Mouse (Mus musculus): ENCODE data around the gene 2810004N23Rik. TPM values are rescaled to one million over a fixed set of nuclear protein-coding genes. Genes with fewer than 3 reads are reported as not detected.

Gene 2810004N23Rik
- polyA plus RNA-seq, 1 experiment: 13.6 TPM

DNA sequence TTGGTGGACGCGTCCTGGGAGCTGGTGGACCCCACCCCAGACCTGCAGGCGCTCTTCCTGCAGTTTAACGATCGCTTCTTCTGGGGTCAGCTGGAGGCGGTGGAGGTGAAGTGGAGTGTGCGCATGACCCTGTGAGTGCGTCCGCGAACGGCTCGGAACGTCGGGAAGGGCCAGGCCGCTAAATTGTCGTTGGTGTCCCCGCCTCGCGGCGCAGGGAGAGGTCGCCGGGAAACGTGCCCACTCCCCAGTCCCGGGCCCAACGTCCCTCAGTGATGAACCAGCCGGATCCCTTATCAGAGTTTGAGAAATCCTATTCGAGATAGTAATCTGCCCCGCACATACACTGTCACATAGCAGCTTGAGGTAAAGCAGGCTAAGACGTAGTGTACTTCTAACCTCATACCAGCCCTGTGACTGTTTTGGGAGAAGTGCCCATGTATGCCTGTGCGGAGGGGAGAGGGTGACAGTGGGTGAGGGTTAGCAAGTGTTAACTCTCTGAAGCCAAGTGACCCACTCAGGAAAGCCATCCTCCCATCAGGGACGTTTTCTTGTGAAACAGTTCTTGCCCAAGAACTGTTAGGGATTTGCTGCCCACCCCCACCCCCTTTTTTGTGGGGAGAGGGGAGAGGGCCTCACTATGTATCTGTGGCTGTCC lies 35.5 kb upstream of the 2810004N23Rik start:
- H3K4me3 ChIP-seq (ENCODE audit: insufficient read depth, low read depth, low read length): peak overlapping the region; percentile 84
- peak overlapping the region; percentile 58; the same call in 1 of the 2 replicates for H3K27ac ChIP-seq (ENCODE audit: insufficient read depth, low read depth, low read length)
- WGBS: 4% methylated on average over 31 of the region's 31 CpGs
- peaks cover 22% of the 10 kb centered on the region for H3K4me1 ChIP-seq (ENCODE audit: control insufficient read depth, insufficient read depth, low read length)
- no peak for TF ChIP-seq CTCF (conservative IDR thresholded peaks at IDR 0.05; ENCODE audit: insufficient read depth, insufficient read length, low read depth, low read length)
- no peak for TF ChIP-seq POLR2A (IDR thresholded peaks at IDR 0.05; ENCODE audit: low read depth, low read length)
- H3K27me3 ChIP-seq (replicated peaks; ENCODE audit: control insufficient read depth, insufficient read depth, low read length): no peaks in the 10 kb centered on the region
- H3K36me3 ChIP-seq (ENCODE audit: control insufficient read depth, insufficient read depth, low read length): 0 out of 2 replicates have a peak, but pooled peaks cover 2% of the 10 kb centered on the region
- no peak for DNase-seq

DNA sequence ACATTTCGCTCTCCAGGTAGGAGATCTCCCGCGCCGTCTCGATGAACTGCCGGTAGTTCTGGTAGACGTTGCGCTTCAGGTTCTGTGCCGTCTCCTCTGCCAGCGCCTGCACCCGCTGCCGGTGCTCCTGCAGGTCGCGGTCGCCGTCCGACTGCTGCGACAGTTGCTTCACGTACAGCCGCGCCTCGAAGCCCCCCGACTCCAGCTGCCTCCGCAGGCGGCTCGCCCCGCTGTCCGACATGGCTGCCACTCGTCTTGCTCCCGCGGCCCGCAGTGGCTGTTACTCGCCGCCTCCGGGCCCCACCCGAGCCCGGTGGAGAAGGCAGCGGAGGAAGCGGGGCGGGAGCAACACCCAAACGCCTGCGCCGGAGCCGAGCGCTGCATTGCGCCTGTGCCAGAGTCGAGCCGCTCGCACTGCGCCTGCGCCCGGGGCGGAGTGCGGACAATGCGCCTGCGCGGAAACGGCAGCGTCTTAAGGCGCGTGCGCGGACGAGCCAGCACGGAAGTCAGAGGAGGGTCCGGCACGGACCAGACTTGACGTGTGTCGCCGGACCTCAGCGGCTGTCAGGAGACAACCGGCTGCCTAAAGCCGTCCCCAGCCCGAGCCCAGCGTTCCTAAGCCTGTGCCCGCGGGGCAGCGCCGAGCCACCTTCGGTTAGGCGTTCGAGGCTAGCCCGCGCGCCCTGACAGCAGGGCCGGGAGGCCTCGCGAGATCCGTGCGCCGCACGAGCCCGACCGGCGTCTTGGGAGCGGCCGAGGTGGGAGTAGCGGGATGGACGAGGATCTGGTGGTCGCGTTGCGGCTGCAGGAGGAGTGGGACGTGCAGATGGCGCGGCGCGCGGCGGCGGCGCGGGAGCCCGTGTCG lies 34.7 kb upstream of the 2810004N23Rik start, which contains the start of the genes Exoc8 and Sprtn:
Gene Exoc8 (minus strand): TSS at position 320 of the 865 bp plus-strand sequence.
Gene Sprtn (plus strand): TSS at position 501 of the 865 bp plus-strand sequence.
- H3K27ac ChIP-seq (ENCODE audit: insufficient read depth, low read depth, low read length): peak within 1 kb of the TSS; percentile 72
- under 1% methylated on average over 114 of the region's 114 CpGs for WGBS
- peaks cover 17% of the 10 kb centered on the region for H3K4me1 ChIP-seq (ENCODE audit: control insufficient read depth, insufficient read depth, low read length)
- 0 out of 2 replicates have a peak, but pooled peaks cover 2% of the 10 kb centered on the region for H3K36me3 ChIP-seq (ENCODE audit: control insufficient read depth, insufficient read depth, low read length)
- DNase-seq: peak; percentile 97
- H3K4me3 ChIP-seq (ENCODE audit: insufficient read depth, low read depth, low read length): peak within 1 kb of the TSS; percentile 88
- TF ChIP-seq POLR2A (IDR thresholded peaks at IDR 0.05; ENCODE audit: low read depth, low read length) (peak; percentile 91), CTCF (conservative IDR thresholded peaks at IDR 0.05; ENCODE audit: insufficient read depth, insufficient read length, low read depth, low read length) (no peak)
- H3K27me3 ChIP-seq (replicated peaks; ENCODE audit: control insufficient read depth, insufficient read depth, low read length): no peaks in the 10 kb centered on the region

DNA sequence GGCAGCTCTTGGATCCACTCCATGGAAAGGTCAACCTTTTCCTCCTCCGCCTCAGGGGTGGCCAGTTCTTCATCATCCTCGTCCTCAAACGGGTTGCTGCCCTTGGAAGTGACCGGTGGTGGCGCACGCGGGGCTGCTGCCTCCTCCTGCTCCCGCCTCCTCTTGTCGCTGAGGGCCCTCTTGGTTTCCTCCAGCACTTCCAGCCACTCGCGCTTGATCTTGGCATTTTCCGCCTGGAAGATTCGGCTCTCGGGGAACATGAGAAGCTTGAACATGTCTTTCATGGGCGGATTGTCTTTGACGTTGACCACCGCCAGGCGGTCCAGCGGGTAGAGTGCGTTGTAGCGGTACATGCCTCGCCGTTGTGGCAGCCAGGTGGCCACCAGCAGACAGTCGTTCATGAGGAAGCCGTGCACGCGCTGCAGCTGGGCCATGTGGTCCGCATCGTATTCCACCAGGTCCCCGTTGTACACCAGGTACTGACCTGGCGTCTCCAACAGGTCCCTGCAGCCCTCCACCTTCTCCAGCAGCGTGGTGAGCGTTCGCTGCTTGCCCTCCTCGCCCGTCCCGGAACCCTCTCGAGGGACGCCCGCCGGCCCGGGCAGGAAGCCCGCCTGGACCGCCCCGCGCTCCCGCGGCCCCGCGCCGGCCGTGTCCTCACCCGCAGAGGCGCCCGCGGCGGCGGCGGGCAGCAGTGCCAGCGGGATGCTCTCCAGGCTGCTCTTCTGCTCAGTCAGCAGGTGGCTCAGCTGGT lies 33.9 kb upstream of the 2810004N23Rik start:
- peak overlapping the region; percentile 72 for H3K27ac ChIP-seq (ENCODE audit: insufficient read depth, low read depth, low read length)
- peak; percentile 87 for DNase-seq
- under 1% methylated on average over 60 of the region's 60 CpGs for WGBS
- H3K4me1 ChIP-seq (ENCODE audit: control insufficient read depth, insufficient read depth, low read length): peaks cover 15% of the 10 kb centered on the region
- H3K4me3 ChIP-seq (ENCODE audit: insufficient read depth, low read depth, low read length): peak overlapping the region; percentile 88
- no peaks in the 10 kb centered on the region for H3K27me3 ChIP-seq (replicated peaks; ENCODE audit: control insufficient read depth, insufficient read depth, low read length)
- TF ChIP-seq POLR2A (IDR thresholded peaks at IDR 0.05; ENCODE audit: low read depth, low read length): no peak
- peak; percentile 70 for TF ChIP-seq CTCF (conservative IDR thresholded peaks at IDR 0.05; ENCODE audit: insufficient read depth, insufficient read length, low read depth, low read length)
- H3K36me3 ChIP-seq (ENCODE audit: control insufficient read depth, insufficient read depth, low read length): 0 out of 2 replicates have a peak, but pooled peaks cover 2% of the 10 kb centered on the region

DNA sequence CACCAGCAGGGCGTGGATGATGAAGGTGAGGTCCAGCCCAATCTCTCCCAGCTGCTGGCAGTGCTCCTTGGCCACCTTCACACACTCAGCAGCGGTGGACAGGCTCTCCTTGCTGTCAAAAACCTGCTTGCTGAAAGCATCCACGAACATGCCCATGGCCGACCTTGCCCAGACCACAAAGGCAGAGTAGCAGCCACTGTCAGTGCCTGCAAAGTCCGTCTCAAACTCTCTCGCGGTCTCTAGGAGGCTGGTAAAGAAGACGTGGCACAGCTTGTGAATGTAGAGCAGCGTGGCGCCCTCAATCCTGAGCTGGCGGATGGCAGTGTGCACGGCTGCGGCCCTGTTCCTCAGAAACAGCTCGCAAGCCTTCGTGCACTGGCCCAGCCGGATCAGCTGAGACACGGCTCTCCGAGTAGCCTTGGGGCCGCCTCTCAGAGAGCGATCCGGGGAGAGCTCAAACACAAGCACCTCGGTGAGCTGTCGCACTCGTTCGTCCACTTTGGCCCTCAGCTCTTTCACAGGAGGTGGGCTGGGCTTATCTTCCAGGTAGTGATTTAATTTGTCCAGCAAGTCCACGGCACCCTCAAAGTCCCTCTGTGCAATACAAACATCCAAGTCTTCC lies 33.2 kb upstream of the 2810004N23Rik start:
- peak overlapping the region; percentile 88 for H3K4me3 ChIP-seq (ENCODE audit: insufficient read depth, low read depth, low read length)
- H3K27ac ChIP-seq (ENCODE audit: insufficient read depth, low read depth, low read length): peak overlapping the region; percentile 8
- peaks cover 15% of the 10 kb centered on the region for H3K4me1 ChIP-seq (ENCODE audit: control insufficient read depth, insufficient read depth, low read length)
- H3K27me3 ChIP-seq (replicated peaks; ENCODE audit: control insufficient read depth, insufficient read depth, low read length): no peaks in the 10 kb centered on the region
- 59% methylated on average over 26 of the region's 26 CpGs for WGBS
- no peak for TF ChIP-seq CTCF (conservative IDR thresholded peaks at IDR 0.05; ENCODE audit: insufficient read depth, insufficient read length, low read depth, low read length)
- peak; percentile 24 for TF ChIP-seq POLR2A (IDR thresholded peaks at IDR 0.05; ENCODE audit: low read depth, low read length)
- no peaks in the 10 kb centered on the region for H3K36me3 ChIP-seq (ENCODE audit: control insufficient read depth, insufficient read depth, low read length)
- DNase-seq: no peak

DNA sequence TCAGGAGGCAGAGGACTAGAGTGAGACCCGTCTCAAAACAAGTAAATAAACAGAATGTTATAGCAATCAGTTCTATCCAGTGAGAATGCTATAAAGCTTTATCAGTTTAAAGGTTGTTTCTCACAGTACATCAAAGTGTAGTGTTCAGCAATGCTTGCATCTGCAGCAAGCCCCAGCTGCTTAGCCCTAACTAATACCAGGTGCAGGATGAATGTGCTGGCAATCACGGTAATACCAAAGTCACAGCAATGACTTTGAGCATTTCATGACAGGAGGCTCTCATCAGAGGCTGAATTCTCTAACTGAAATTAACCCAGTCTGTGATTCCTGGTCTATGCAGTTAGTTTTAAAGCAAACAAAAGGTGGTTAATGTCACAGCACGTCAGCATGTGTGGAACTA lies 29.7 kb upstream of the 2810004N23Rik start:
- Histone ChIP-seq H3K4me1 (ENCODE audit: control insufficient read depth, insufficient read depth, low read length) (peaks cover 9% of the 10 kb centered on the region), H3K27me3 (replicated peaks; ENCODE audit: control insufficient read depth, insufficient read depth, low read length) (no peaks in the 10 kb centered on the region), H3K4me3 (ENCODE audit: insufficient read depth, low read depth, low read length) (no peak overlapping the region), H3K36me3 (ENCODE audit: control insufficient read depth, insufficient read depth, low read length) (no peaks in the 10 kb centered on the region), H3K27ac (ENCODE audit: insufficient read depth, low read depth, low read length) (no peak overlapping the region)
- TF ChIP-seq POLR2A (IDR thresholded peaks at IDR 0.05; ENCODE audit: low read depth, low read length) (no peak), CTCF (conservative IDR thresholded peaks at IDR 0.05; ENCODE audit: insufficient read depth, insufficient read length, low read depth, low read length) (no peak)
- DNase-seq: no peak
- WGBS: 77% methylated on average over 3 of the region's 3 CpGs

DNA sequence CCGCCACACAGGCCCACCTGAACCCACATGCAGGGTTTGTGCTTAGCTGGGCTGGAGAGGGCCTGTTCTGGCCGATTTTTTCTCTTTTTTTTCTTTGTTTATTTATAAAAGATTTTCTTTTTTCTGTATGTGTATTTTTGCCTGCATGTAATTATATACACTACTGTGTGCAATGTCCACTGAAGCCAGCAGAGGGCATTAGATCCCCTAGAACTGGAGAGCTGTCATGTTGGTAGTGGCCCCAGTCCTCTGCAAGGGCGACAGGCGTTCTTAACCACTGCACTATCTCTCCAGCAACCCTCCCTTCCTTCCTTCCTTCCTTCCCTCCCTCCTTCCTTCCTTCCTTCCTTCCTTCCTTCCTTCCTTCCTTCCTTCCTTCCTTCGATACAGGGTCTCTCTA lies 25.5 kb upstream of the 2810004N23Rik start:
- Histone ChIP-seq H3K36me3 (ENCODE audit: control insufficient read depth, insufficient read depth, low read length) (peaks cover 2% of the 10 kb centered on the region), H3K4me1 (ENCODE audit: control insufficient read depth, insufficient read depth, low read length) (no peaks in the 10 kb centered on the region), H3K27me3 (replicated peaks; ENCODE audit: control insufficient read depth, insufficient read depth, low read length) (no peaks in the 10 kb centered on the region), H3K4me3 (ENCODE audit: insufficient read depth, low read depth, low read length) (no peak overlapping the region), H3K27ac (ENCODE audit: insufficient read depth, low read depth, low read length) (no peak overlapping the region)
- TF ChIP-seq POLR2A (IDR thresholded peaks at IDR 0.05; ENCODE audit: low read depth, low read length) (no peak), CTCF (conservative IDR thresholded peaks at IDR 0.05; ENCODE audit: insufficient read depth, insufficient read length, low read depth, low read length) (no peak)
- 94% methylated on average over 5 of the region's 5 CpGs for WGBS
- no peak for DNase-seq
